Comparison of ENCODE assay signal across 23 mouse cellular contexts in the genomic region with DNA sequence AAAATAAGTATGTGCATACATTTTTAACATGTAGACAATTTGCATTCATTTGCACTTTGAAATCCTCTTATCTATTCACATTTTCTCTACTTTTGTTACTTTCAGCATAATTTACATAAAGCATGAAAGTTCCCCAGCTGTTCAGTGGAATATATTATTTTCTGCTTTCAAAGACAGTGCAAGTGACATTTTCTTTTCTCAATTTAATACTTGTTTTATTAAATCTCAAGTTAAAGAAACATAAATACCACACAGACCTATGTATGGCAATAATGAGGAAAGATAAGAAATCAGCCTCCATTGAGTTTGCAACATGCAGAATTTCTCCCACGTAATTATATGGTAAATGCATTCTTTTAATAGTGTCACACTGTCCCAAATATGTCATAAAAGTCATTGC.
A peak's percentile ranks its signal among the peaks of the same experiment; 100 is the strongest.
DNase-seq lines count a peak whose midpoint lies in the region; ATAC-seq and TF ChIP-seq lines count a peak whose summit lies in the region.
"Had no signal": no experiment of that assay in that cellular context is flagged by ENCODE, and none has a peak within 500 bp of the region (broad histone marks: within the 10 kb centered on the region; RNA-seq: fewer than 3 reads in every experiment).

No protein-coding gene starts in this region.

- H3K9me3 ChIP-seq in forebrain, embryonic 13.5 days (replicated peaks), result no peaks in the 10 kb centered on the region
- no peaks in the 10 kb centered on the region for H3K9me3 ChIP-seq in forebrain, embryonic 12.5 days
- H3K9me3 ChIP-seq in forebrain, postnatal 0 days (ENCODE audit: low read length), result no peaks in the 10 kb centered on the region
- H3K9me3 ChIP-seq: embryonic facial prominence, embryonic 10.5 days; embryonic facial prominence, embryonic 13.5 days; hindbrain, embryonic 12.5 days; hindbrain, embryonic 15.5 days had no signal

- H3K27ac ChIP-seq in forebrain, embryonic 13.5 days, result no peak overlapping the region
- no peak overlapping the region for H3K27ac ChIP-seq in forebrain, embryonic 12.5 days
- H3K27ac ChIP-seq in forebrain, postnatal 0 days (ENCODE audit: low read depth, low read length), result no peak overlapping the region
- H3K27ac ChIP-seq: embryonic facial prominence, embryonic 10.5 days; embryonic facial prominence, embryonic 13.5 days; hindbrain, embryonic 12.5 days; hindbrain, embryonic 15.5 days had no signal

- no peak for TF ChIP-seq CTCF in forebrain, postnatal 0 days (IDR thresholded peaks at IDR 0.05; ENCODE audit: low read depth)

- no peak overlapping the region for H3K9ac ChIP-seq in forebrain, embryonic 13.5 days
- no peak overlapping the region for H3K9ac ChIP-seq in forebrain, embryonic 12.5 days
- no peak overlapping the region for H3K9ac ChIP-seq in forebrain, postnatal 0 days
- H3K9ac ChIP-seq: embryonic facial prominence, embryonic 13.5 days; hindbrain, embryonic 12.5 days; hindbrain, embryonic 15.5 days had no signal

- H3K4me1 ChIP-seq in forebrain, embryonic 13.5 days, result no peaks in the 10 kb centered on the region
- H3K4me1 ChIP-seq in forebrain, embryonic 12.5 days, result no peaks in the 10 kb centered on the region
- no peaks in the 10 kb centered on the region for H3K4me1 ChIP-seq in forebrain, postnatal 0 days (ENCODE audit: insufficient read depth)
- H3K4me1 ChIP-seq: embryonic facial prominence, embryonic 10.5 days; embryonic facial prominence, embryonic 13.5 days; hindbrain, embryonic 12.5 days; hindbrain, embryonic 15.5 days had no signal

- H3K4me2 ChIP-seq in forebrain, embryonic 13.5 days, result no peak overlapping the region
- H3K4me2 ChIP-seq in forebrain, embryonic 12.5 days, result no peak overlapping the region
- no peak overlapping the region for H3K4me2 ChIP-seq in forebrain, postnatal 0 days (ENCODE audit: low read depth)
- H3K4me2 ChIP-seq: embryonic facial prominence, embryonic 13.5 days; heart, embryonic 11.5 days; hindbrain, embryonic 12.5 days; hindbrain, embryonic 15.5 days had no signal

- DNase-seq in frontal cortex, postnatal 10 days (ENCODE audit: low spot score in 2 of 2), result no peak
- peak; percentile 6 for DNase-seq in brain, adult 2 months (ENCODE audit: low read depth, low spot score)
- DNase-seq in forebrain, postnatal 0 days, result no peak
- no peak for DNase-seq in thymus, postnatal 14 days
- DNase-seq: adrenal gland, adult 8-10 months; adrenal gland, postnatal 25 days; cerebellum, adult 11 months; cerebellum, adult 2 months; cerebellum, adult 9-11 months; cerebellum, postnatal 25 days; gastrocnemius, postnatal 14 days; heart, adult 11 months had no signal

- no peaks in the 10 kb centered on the region for H3K36me3 ChIP-seq in forebrain, embryonic 13.5 days (ENCODE audit: poor library complexity, severe bottlenecking)
- no peaks in the 10 kb centered on the region for H3K36me3 ChIP-seq in forebrain, embryonic 12.5 days (replicated peaks)
- no peaks in the 10 kb centered on the region for H3K36me3 ChIP-seq in forebrain, postnatal 0 days (ENCODE audit: insufficient read depth)
- H3K36me3 ChIP-seq: embryonic facial prominence, embryonic 10.5 days; embryonic facial prominence, embryonic 13.5 days; hindbrain, embryonic 12.5 days; hindbrain, embryonic 15.5 days had no signal

- H3K27me3 ChIP-seq in forebrain, embryonic 13.5 days, result no peaks in the 10 kb centered on the region
- H3K27me3 ChIP-seq in forebrain, embryonic 12.5 days, result no peaks in the 10 kb centered on the region
- no peaks in the 10 kb centered on the region for H3K27me3 ChIP-seq in forebrain, postnatal 0 days (ENCODE audit: insufficient read depth, low read length)
- H3K27me3 ChIP-seq: embryonic facial prominence, embryonic 13.5 days; hindbrain, embryonic 12.5 days; hindbrain, embryonic 15.5 days had no signal

- no peak overlapping the region for H3K4me3 ChIP-seq in forebrain, embryonic 13.5 days
- no peak overlapping the region for H3K4me3 ChIP-seq in forebrain, embryonic 12.5 days (replicated peaks)
- H3K4me3 ChIP-seq in forebrain, postnatal 0 days (ENCODE audit: low read depth, low read length), result no peak overlapping the region
- H3K4me3 ChIP-seq: embryonic facial prominence, embryonic 10.5 days; embryonic facial prominence, embryonic 13.5 days; erythroblast, embryonic 14.5 days; hindbrain, embryonic 12.5 days; hindbrain, embryonic 15.5 days had no signal

- peak; percentile 77; the same call in 1 of the 2 replicates for ATAC-seq in forebrain, embryonic 13.5 days
- ATAC-seq in forebrain, embryonic 12.5 days (ENCODE audit: low FRiP score), result no peak
- ATAC-seq in frontal cortex, adult (ENCODE audit: low TSS enrichment), result peak; percentile 72
- ATAC-seq in forebrain, postnatal 0 days, result peak; percentile 47; the same call in 1 of the 2 replicates
- ATAC-seq: activated CD4-positive, CD25-positive, alpha-beta regulatory T cell, adult 4 months; intestine, postnatal 0 days had no signal

- WGBS in forebrain, embryonic 13.5 days, result 57% methylated on average over 1 of the region's 1 CpGs
- WGBS in forebrain, embryonic 12.5 days, result 62% methylated on average over 1 of the region's 1 CpGs
- 24% methylated on average over 1 of the region's 1 CpGs for WGBS in forebrain, postnatal 0 days
